In the genomic region with DNA sequence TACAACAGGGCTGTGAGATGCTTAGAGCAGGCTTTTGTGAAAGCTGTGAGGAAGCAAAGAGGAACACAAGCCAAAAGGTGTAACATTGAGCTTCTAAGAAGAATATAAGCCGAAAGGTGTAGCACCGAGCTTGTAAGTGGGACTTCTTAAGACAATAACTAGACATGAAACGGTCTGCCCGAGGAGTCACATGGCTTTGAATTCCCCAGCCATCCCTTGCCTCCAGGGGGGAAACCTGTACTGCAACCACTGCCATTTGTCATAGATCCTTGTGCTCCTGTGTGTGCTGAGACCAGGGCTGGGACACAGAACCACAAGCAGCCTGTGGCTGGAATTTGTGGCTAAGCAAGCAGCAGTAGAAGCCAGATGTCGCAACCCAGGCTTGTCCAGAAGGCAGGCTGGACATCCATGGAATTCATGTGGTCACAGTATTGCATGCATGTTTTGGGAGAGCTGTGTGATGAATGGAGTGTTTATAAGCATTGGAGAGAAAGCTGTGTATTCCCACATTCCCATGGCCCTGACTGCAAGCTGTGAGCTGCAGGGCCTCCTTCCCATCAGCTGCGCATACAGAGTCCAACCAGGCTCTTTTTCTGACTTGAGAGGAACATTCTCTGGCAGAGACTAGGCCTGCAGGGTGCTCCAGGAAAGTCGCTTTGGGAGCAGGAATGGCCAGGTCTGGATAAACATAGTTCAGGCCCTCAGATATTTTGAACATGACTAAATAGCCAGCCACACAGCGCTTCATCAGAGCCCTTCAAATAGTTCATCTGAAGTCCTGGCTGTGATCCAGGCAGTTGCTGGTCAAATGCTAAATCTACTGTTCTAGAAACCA, we compare ENCODE assay signal across 11 mouse cellular contexts. TPM values are rescaled to one million over a fixed set of nuclear protein-coding genes. Genes with fewer than 3 reads are reported as not detected.
DNase-seq lines count a peak whose midpoint lies in the region; ATAC-seq and TF ChIP-seq lines count a peak whose summit lies in the region.
"Had no signal": no experiment of that assay in that cellular context is flagged by ENCODE, and none has a peak within 500 bp of the region (broad histone marks: within the 10 kb centered on the region; RNA-seq: fewer than 3 reads in every experiment).

No protein-coding gene starts in this region.

- H3K27me3 ChIP-seq in C2C12 (ENCODE audit: control insufficient read depth, insufficient read depth, insufficient read length), result no peaks in the 10 kb centered on the region
- H3K27me3 ChIP-seq in embryonic facial prominence, embryonic 15.5 days, result no peaks in the 10 kb centered on the region
- H3K27me3 ChIP-seq in heart, embryonic 13.5 days (replicated peaks), result no peaks in the 10 kb centered on the region
- H3K27me3 ChIP-seq in lung, embryonic 14.5 days (ENCODE audit: insufficient read depth, low read length), result no peaks in the 10 kb centered on the region
- no peaks in the 10 kb centered on the region for H3K27me3 ChIP-seq in hindbrain, embryonic 10.5 days (ENCODE audit: insufficient read depth, poor library complexity, severe bottlenecking)
- H3K27me3 ChIP-seq: liver, embryonic 15.5 days had no signal

- H3K79me2 ChIP-seq in C2C12 (ENCODE audit: control insufficient read depth, insufficient read depth), result no peaks in the 10 kb centered on the region

- no peaks in the 10 kb centered on the region for H3K36me3 ChIP-seq in C2C12 (ENCODE audit: control insufficient read depth, insufficient read depth)
- no peaks in the 10 kb centered on the region for H3K36me3 ChIP-seq in embryonic facial prominence, embryonic 15.5 days
- H3K36me3 ChIP-seq in heart, embryonic 13.5 days, result no peaks in the 10 kb centered on the region
- H3K36me3 ChIP-seq in lung, embryonic 14.5 days (ENCODE audit: insufficient read depth), result no peaks in the 10 kb centered on the region
- H3K36me3 ChIP-seq in hindbrain, embryonic 10.5 days, result no peaks in the 10 kb centered on the region
- H3K36me3 ChIP-seq: liver, embryonic 15.5 days had no signal

- no peak overlapping the region for H3K4me2 ChIP-seq in embryonic facial prominence, embryonic 15.5 days (replicated peaks)
- H3K4me2 ChIP-seq in heart, embryonic 13.5 days, result no peak overlapping the region
- H3K4me2 ChIP-seq in lung, embryonic 14.5 days, result no peak overlapping the region
- H3K4me2 ChIP-seq: liver, embryonic 15.5 days had no signal

- no peaks in the 10 kb centered on the region for H3K9me3 ChIP-seq in embryonic facial prominence, embryonic 15.5 days (replicated peaks)
- H3K9me3 ChIP-seq in heart, embryonic 13.5 days, result no peaks in the 10 kb centered on the region
- no peaks in the 10 kb centered on the region for H3K9me3 ChIP-seq in lung, embryonic 14.5 days (ENCODE audit: low read depth, low read length)
- H3K9me3 ChIP-seq in hindbrain, embryonic 10.5 days, result no peaks in the 10 kb centered on the region
- H3K9me3 ChIP-seq: liver, embryonic 15.5 days had no signal

- H3K4me3 ChIP-seq in C2C12 (ENCODE audit: insufficient read depth, poor library complexity, severe bottlenecking), result no peak overlapping the region
- no peak overlapping the region for H3K4me3 ChIP-seq in embryonic facial prominence, embryonic 15.5 days (replicated peaks)
- H3K4me3 ChIP-seq in heart, embryonic 13.5 days, result no peak overlapping the region
- no peak overlapping the region for H3K4me3 ChIP-seq in lung, embryonic 14.5 days (ENCODE audit: low read depth, low read length)
- H3K4me3 ChIP-seq in hindbrain, embryonic 10.5 days, result no peak overlapping the region
- H3K4me3 ChIP-seq: erythroblast, embryonic 14.5 days; liver, embryonic 15.5 days had no signal

- peak; percentile 90 for DNase-seq in lung, embryonic 14.5 days
- no peak for DNase-seq in right cerebral cortex, adult 2 months (ENCODE audit: low spot score in 2 of 2)
- DNase-seq in hindbrain, embryonic 10.5 days (ENCODE audit: low spot score), result no peak
- DNase-seq in frontal cortex, postnatal 14 days (ENCODE audit: low spot score in 2 of 2), result no peak
- DNase-seq: kidney, adult 9 months had no signal

- H3K27ac ChIP-seq in embryonic facial prominence, embryonic 15.5 days (replicated peaks), result peak overlapping the region; percentile 34; the same call in 1 of the 2 replicates
- H3K27ac ChIP-seq in heart, embryonic 13.5 days (replicated peaks), result peak overlapping the region; percentile 92
- H3K27ac ChIP-seq in lung, embryonic 14.5 days (ENCODE audit: low read depth), result peak overlapping the region; percentile 91
- H3K27ac ChIP-seq in hindbrain, embryonic 10.5 days, result no peak overlapping the region
- H3K27ac ChIP-seq: liver, embryonic 15.5 days had no signal

- H3ac ChIP-seq in C2C12 (ENCODE audit: control insufficient read depth, insufficient read length, low read depth), result no peak overlapping the region

- ATAC-seq in embryonic facial prominence, embryonic 15.5 days (ENCODE audit: insufficient number of reproducible peaks, low FRiP score, low TSS enrichment, low read depth), result peak; percentile 34
- ATAC-seq in heart, embryonic 13.5 days (ENCODE audit: extremely low read depth, insufficient number of reproducible peaks, low FRiP score, low TSS enrichment), result no peak
- peak; percentile 88 for ATAC-seq in lung, embryonic 14.5 days (ENCODE audit: insufficient read depth)
- ATAC-seq in activated CD4-positive, CD25-positive, alpha-beta regulatory T cell, adult 4 months, result no peak

- H3K9ac ChIP-seq in embryonic facial prominence, embryonic 15.5 days, result no peak overlapping the region
- H3K9ac ChIP-seq in heart, embryonic 13.5 days, result peak overlapping the region; percentile 65
- H3K9ac ChIP-seq in lung, embryonic 14.5 days, result no peak overlapping the region
- H3K9ac ChIP-seq: liver, embryonic 15.5 days had no signal

- H3K4me1 ChIP-seq in embryonic facial prominence, embryonic 15.5 days, result 0 out of 2 replicates have a peak, but pooled peaks cover 8% of the 10 kb centered on the region
- peaks cover 59% of the 10 kb centered on the region for H3K4me1 ChIP-seq in heart, embryonic 13.5 days
- H3K4me1 ChIP-seq in lung, embryonic 14.5 days (ENCODE audit: insufficient read depth), result peaks cover 17% of the 10 kb centered on the region
- H3K4me1 ChIP-seq in hindbrain, embryonic 10.5 days (replicated peaks), result 0 out of 2 replicates have a peak, but pooled peaks cover 5% of the 10 kb centered on the region
- H3K4me1 ChIP-seq: liver, embryonic 15.5 days had no signal

- WGBS in embryonic facial prominence, embryonic 15.5 days, result 62% methylated on average over 8 of the region's 8 CpGs
- WGBS in heart, embryonic 13.5 days, result 53% methylated on average over 8 of the region's 8 CpGs
- 43% methylated on average over 8 of the region's 8 CpGs for WGBS in lung, embryonic 14.5 days
- WGBS in hindbrain, embryonic 10.5 days, result 90% methylated on average over 8 of the region's 8 CpGs

- no peak for TF ChIP-seq CTCF in C2C12 (IDR thresholded peaks at IDR 0.05; ENCODE audit: control insufficient read depth, insufficient read depth, insufficient read length)
- no peak for TF ChIP-seq CTCF in lung, embryonic 14.5 days (IDR thresholded peaks at IDR 0.05; ENCODE audit: low read depth)

- H3K79me3 ChIP-seq in C2C12 (ENCODE audit: low read depth), result no peaks in the 10 kb centered on the region

TF ChIP-seq in C2C12, 6 proteins besides CTCF, POLR2A, EP300 and RAD21:
- TF ChIP-seq CEBPB (IDR thresholded peaks at IDR 0.05; ENCODE audit: low read depth) (peak; percentile 100), MAX (IDR thresholded peaks at IDR 0.05) (no peak), FOSL1 (IDR thresholded peaks at IDR 0.05; ENCODE audit: insufficient read depth, low read length, poor library complexity, severe bottlenecking) (no peak), USF1 (IDR thresholded peaks at IDR 0.05; ENCODE audit: low read depth) (peak; percentile 83), MYOD1 (IDR thresholded peaks at IDR 0.05; ENCODE audit: control insufficient read depth, insufficient read length, low read depth) (peak; percentile 72)

RNA-seq across cellular contexts. Expression of gene Pmp22, which starts 13.8 kb away (rescaled TPM):
- polyA plus RNA-seq in C2C12 (2012; fragmentation: generic; extraction: Trizol), result 56.7 TPM
- 244 and 245 TPM in 2 replicates for polyA plus RNA-seq in embryonic facial prominence, embryonic 15.5 days (2015; fragmentation: Nextera tagmentation; extraction: Ambion mirVana)
- polyA plus RNA-seq in heart, embryonic 13.5 days (2015; fragmentation: Nextera tagmentation; extraction: Ambion mirVana), result 74.1 and 78.4 TPM in 2 replicates
- 223 and 230 TPM in 2 replicates for polyA plus RNA-seq in lung, embryonic 14.5 days (2014; fragmentation: Nextera tagmentation; extraction: Ambion mirVana)
- not detected for polyA plus RNA-seq in activated CD4-positive, CD25-positive, alpha-beta regulatory T cell, adult 4 months (2017; shearing (Covaris generic))
- polyA plus RNA-seq in hindbrain, embryonic 10.5 days (2016; fragmentation: Nextera tagmentation; extraction: Ambion mirVana), result 28.6 and 43.7 TPM in 2 replicates

RNA-seq across cellular contexts. Expression of gene Tekt3, which starts 53.6 kb away (rescaled TPM):
- polyA plus RNA-seq in C2C12 (2012; fragmentation: generic; extraction: Trizol), result not detected
- 0.09 and 0.63 TPM in 2 replicates for polyA plus RNA-seq in embryonic facial prominence, embryonic 15.5 days (2015; fragmentation: Nextera tagmentation; extraction: Ambion mirVana)
- not detected in 2 replicates for polyA plus RNA-seq in heart, embryonic 13.5 days (2015; fragmentation: Nextera tagmentation; extraction: Ambion mirVana)
- polyA plus RNA-seq in lung, embryonic 14.5 days (2014; fragmentation: Nextera tagmentation; extraction: Ambion mirVana), result 0.14 TPM in 1 of 2 replicates, not detected in the other
- polyA plus RNA-seq in activated CD4-positive, CD25-positive, alpha-beta regulatory T cell, adult 4 months (2017; shearing (Covaris generic)), result not detected
- polyA plus RNA-seq in hindbrain, embryonic 10.5 days (2016; fragmentation: Nextera tagmentation; extraction: Ambion mirVana), result not detected in 2 replicates
- polyA plus RNA-seq: erythroblast, embryonic 14.5 days; liver, embryonic 15.5 days had no signal

Comparison
In these comparisons a context has a peak if more than half of its experiments do, and no peak if none do; other contexts are left out.
1. ATAC-seq: peak in embryonic facial prominence, embryonic 15.5 days (single experiment) and lung, embryonic 14.5 days (single experiment); none in heart, embryonic 13.5 days (single experiment) and activated CD4-positive, CD25-positive, alpha-beta regulatory T cell, adult 4 months (single experiment).
2. RNA of gene Pmp22, which starts 13.8 kb away (polyA plus RNA-seq): 244 to 245 TPM in embryonic facial prominence, embryonic 15.5 days, 223 to 230 TPM in lung, embryonic 14.5 days, 74.1 to 78.4 TPM in heart, embryonic 13.5 days, 56.7 TPM in C2C12 (single experiment) and 28.6 to 43.7 TPM in hindbrain, embryonic 10.5 days; not detected in activated CD4-positive, CD25-positive, alpha-beta regulatory T cell, adult 4 months; every median in the first group is over 10 times any median in the second.